Mouse (Mus musculus) thymus, postnatal 4 days (tissue): Measurements from ENCODE around the gene Itih3.

ENCODE experiments used
- DNase-seq: peaks from one replicate; pipeline ENCODE4 v3.0.0; 2021

Gene Itih3

DNA sequence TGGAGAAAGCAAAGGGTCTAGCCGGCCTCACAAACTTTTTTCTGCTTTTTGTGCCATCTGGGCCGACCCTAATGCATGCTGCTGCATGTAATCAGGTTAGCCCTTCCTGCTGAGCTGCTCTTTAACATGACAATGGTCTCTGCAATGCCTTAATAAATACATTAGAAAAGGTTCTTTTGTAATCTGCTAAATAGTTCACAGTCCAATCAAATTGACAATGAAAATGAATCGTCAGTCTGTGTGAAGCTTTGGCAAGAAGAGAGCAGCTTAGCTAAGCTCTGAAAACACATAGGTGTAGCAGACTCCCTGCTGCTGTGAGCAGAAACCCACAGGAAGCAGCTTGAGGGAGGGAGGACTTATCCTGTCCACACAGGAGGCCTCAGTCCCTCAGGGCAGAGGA lies 23.6 kb downstream of the Itih3 start:
- no peak for DNase-seq

DNA sequence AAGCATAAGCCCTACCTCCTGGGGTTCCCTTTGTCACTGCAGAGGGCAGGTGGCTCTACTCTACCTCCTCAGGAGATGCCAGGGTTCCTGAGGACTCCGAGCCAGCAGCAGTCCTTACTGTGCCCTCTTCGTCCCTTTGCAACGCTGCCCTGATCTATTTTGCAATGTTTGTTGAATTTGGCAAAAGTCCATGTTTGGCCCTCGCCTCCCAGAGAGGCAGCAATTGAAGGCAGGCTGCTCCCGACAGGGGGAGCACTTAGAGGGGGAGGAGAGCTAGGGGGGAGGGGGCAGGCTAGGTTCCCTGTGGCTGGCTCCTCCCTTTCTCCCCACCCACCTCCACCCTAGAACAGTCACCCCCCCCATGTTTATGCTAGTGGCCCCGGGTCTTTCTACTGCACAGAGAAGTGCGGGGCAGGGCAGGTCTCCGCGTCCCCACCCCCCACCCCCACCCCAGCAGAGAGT lies 35.3 kb downstream of the Itih3 start:
- peak; percentile 45 for DNase-seq

DNA sequence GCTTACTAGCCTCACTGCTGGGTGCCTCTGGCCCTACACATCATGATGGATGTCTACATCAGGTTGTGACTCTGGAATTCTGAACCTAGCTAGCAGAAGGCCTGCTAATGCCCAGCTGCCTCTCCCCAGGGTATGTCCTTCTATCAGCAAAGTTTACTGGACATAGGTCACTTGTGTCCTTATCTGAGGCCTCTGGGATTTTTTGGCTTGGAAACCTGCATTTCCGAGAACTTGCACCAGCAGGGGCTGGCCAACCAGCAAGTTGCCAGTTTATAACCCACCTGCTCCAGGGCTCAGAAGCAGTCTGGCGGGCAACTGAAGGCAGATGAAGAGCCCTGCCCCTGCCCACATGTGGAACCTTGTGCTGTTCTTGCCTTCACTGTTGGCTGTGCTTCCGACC lies 37.4 kb downstream of the Itih3 start, which contains the start of gene Itih4:
Itih4 (plus strand) TSS at position 273 of the 400 bp plus-strand sequence.
- no peak for DNase-seq

DNA sequence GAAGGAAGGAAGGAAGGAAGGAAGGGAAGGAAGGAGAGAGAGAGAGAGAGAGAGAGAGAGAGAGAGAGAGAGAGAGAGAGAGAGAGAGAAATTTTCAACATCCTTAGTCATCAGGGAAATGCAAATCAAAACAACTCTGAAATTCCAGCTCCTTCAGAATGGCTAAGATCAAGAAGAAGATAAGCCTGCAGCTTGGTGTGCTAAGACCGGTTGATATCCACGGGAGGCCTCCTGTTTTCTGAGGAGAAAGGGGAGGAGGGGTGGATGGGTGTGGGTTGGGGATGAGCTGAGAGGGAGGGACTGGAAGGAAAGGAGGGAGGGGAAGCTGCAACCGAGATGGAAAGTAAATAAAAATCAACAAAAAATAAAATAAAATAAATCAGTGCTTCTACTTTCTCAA lies 38.3 kb downstream of the Itih3 start:
- no peak for DNase-seq

DNA sequence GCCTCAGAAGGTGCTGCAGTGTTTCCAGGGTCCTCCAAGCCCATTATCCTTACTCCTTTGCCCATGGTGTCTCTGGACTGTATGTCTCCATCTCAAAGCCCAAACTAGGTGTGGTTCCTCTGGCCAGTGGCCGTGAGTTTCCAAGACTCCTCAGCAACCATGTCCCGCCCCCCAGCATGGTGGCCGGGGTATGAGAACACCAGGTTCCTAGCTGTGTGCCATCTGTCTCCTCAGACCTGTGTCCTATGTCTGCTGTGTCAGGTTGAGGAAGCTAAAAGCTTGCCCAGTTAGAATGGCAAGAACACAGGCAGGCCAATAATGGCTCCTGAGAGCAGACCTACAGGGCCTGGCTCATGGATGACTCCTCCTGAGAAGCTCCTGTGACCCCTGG lies 41.8 kb downstream of the Itih3 start:
- no peak for DNase-seq

DNA sequence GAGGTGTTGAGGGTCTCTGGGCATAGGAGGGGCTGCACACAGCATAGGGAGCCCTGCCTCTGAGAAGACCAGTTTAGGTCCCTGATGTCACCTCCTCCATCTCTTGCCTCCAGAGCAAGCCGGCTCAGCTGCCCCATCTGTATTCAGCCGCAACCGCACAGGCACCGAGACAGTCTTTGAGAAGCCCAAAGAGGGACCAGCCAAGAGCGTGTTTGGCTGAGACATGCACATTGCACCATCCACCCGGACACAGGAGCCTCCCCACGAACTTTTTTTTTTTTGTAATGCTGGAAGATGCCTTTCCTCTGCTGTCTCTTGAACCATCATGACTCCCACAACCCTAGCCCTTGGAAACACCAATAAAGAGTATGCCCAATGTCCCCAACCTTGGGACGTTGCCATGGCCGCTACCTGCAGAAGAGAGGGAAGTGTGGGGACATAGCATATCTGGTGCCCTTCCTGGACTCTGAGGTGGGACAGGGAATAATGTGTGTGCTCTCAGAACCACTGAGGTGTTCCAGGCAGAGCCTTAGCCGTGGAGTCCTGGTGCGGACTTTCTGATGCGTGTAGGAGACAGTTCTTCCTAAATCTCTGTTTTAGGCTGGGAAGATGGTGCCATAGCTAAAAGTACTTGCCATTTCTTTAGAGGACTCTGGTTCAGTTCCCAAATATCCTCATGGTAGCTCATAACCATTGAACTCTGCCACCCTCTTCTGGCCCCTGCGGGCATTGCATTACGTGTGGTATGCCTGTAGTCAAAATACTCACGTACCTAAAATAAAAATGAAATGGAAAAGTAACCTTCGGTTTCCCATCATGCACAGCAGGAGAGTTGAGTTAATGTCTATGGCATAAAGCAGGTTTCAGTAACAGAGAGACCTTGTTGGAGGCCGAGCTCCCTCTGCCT lies 42.5 kb downstream of the Itih3 start:
- DNase-seq: peak; percentile 74

DNA sequence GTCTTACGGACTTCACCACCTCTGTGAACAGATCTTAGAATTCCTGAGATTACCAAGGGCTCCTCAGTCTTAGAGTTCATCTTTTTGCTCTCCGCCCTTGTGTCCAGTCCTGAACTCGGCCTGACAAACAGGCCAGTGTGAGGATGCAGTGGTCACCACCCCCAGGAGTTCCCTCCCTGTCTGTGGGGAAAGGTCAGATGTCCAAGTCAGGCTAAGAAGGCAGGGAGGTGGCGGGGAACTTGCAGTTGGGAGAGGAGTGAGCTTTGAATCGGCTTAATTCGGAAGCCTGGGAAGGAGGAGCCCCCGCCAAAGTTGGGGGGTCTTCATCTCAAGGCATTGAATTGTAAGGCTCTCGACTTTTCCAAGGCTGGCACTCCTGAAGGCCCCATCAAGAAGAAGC lies 43.3 kb downstream of the Itih3 start:
- DNase-seq: no peak

DNA sequence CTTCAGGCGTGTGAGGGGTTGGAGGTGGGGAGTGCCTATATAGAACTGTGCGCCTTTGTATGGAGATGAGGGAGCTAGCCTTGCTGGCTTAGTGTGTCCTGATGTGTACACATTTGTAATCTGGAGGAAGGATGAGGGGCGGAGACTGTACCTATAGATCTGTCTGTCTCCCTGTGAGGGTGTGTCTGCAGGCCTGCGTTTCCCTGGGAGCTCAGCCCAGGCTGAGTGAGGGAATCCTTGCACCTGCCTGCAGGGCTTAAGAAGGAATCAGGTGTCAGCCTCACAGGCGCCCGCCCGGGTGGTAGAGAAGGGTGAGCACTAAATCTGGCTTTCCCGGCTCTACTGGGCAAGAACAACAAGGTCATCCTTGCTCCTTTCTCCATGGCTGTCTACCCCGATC lies 43.8 kb downstream of the Itih3 start:
- DNase-seq: no peak

DNA sequence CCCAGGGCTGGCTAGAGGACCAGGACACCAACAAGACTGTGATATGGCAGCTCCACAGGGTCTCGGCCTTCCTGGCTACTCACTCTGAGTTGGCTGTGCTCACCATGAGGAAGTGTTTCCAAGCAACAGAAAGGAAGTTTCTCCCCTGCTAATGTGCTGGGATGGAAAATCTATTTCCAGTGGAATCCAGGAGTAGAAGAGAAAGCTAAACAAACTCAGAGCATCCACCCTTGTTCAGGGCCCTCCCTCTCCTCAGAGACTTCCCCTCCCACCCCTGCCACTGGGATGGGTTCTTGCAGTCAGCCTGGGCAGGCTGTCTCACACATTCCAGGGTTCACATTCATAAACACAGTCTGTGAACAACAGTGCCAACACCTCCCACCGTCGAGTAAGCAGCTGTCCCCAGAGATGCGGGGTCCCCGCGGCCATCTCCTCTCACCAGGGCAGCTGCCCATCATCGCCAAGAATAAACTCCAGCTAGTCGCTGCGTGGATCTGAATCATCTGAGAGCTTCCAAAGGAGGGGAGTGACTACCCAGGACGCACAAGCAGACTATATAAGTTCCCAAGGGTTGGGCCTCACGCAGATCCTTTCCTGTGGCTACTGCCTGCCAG lies 44.5 kb downstream of the Itih3 start, which contains the start of gene Mustn1:
Mustn1 (plus strand) TSS at position 243 of the 614 bp plus-strand sequence.
- DNase-seq: no peak

DNA sequence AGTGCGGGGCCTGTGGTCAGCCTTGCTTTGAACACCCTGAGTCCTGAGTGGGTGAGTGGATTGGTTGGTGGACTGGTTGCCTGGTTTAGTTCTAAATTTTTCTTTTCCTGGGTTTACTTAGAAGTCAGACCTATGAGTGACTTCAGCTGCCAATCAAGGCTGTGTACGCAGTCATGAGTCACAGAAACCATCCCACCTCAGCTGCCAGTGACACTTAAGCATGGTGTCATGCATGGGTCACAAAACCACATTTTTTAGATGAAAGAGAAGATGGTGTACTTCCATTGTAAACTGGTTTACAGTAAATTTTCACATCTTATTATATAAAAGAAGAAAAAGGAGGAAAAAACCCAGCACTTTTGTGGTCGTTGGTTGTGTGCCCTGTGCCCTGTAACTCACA lies 45.7 kb downstream of the Itih3 start:
- DNase-seq: no peak

DNA sequence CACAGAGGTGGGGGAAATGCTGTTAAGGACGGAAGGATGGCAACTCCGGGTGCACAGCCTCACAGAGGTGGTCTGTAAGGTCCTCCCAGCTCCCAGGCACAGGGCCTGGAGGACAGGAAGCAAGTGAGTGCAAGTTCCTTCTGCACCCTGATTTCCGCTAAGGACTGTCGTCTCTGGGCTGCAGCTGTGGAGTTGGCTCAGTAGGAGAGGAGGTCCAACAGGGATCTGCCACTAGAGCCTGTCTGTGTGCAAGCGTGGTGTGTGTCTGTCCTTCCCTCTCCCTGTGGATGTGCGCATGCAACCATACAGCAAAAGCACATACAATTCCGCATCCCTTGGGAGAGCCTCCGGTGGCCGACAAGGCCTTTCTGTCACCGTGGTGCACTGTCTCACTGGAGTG lies 47.1 kb downstream of the Itih3 start:
- no peak for DNase-seq

DNA sequence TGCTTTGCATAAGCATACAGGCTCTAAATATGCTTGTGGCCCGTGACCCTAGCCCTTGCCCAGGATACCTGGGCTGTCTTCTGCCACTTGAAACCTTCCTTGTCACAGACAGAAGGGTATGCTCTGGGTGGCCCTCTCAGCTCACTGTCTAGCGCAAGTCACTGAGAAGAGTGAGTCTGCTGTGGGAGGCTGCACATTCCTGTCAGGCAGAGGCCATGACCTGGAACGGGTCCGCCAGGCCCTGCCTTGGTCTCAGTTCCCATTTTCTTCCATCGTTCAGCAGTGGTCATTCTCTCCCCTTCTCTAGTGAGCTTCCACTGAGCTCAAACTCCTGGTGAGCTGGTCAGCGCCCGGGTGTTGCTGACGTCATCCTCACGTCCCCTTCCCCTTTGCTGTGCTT lies 47.6 kb downstream of the Itih3 start:
- DNase-seq: no peak

DNA sequence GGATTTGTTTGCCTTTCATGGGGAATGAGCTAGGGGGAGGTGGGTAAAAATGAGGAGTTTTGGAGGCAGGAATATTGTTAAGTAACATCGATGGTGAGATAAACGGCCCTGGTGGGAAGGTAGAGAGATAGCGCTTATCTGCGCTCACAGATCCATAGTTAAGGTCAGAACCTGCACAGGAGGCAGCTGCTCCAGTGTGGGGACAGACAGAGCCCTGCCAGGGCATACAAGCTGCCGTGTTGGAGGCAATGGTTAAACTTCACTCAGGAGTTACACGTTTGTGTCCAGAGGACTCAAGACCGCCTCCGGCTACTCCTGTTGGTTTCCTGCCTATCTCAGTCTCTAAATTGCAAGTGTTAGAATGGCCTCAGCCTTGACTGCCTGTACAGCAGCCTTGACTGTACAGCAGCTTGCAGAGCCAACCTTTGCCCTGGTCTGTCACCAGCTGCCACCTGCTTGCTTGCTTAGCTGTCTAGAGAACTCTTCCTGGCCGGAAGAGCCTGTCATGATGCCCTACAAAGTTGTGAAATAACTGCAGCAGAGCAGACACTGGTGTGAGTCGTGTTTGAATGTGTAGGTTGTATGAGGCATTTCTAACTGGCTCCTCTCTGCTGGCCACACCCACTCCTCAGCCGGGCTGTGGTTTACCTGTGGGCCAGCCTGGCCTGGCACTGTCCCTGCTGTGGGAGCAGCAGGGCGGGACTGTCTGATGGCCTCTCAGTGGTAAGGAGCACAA lies 48.3 kb downstream of the Itih3 start:
- no peak for DNase-seq

DNA sequence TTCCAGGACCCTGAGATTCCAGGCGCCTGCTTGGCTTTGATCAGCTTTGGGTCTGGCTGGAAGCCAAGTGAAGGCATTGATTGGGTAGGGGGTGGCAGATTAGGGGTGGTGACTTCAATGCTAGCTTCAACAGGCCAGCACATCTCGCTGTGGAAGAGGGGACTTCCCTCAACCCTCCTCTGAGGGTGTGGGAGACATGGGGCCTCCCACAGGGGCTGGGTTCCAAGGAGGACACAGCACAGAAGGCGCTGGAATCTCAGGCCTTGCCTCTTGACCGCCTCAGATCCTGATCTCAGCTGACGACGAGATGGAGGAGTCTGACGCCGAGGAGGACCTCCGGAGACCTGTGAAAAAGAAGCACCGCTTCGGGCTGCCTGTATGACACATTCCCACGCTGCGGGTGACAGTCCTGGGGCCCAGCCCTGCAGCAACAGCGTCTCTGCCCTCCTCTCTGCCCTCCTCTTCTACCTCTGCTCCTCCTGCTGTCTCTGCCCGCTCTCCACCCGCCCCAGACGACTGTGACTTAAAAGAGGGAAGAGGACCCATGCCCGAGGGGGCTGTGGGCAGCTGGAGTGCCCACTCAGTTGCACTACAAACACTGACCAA lies 49.4 kb downstream of the Itih3 start:
- DNase-seq: no peak

DNA sequence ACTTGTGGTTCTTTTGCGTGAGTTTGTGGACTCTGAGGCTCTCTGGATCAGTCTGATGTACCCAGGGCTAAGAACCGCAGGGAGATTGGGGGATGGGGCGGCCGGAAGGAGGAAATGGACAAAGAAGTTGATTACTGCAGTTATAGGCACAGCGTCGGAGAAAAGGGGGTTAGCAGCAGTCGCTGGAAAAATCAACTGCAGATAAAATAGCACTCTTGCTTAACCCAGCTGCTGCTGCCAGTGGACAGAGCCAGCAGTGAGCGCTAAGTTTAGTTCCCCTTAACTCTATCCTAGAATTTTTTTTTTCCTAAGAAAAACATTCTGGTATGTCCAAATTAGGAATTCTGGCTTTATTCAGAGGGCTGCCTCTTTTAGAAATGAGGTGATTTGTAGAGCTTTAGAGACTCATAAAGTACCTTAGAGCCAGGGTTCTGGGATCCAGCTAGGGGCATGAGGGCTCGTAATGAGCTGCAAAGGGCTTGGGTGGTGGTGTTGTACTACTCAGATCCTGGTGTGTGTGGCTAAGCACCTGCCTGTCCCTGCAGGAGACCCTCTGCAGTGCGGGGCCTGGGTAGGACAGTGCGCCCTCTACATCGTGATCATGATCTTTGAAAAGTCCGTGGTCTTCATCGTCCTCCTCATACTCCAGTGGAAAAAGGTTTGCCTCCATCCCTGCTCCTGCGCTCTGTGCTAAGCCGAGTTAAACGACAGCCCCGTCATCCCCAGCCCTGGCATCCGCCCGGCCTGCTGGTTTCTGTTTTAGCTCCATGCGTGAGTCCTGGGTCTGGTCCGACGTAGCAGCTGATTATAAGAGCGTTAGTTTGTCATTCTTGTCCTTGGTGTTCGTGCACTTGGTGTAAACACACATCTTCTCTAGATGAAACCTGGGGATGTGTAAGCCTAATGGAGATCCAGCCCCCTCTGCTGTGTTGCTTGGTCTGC lies 53.1 kb downstream of the Itih3 start:
- DNase-seq: no peak

DNA sequence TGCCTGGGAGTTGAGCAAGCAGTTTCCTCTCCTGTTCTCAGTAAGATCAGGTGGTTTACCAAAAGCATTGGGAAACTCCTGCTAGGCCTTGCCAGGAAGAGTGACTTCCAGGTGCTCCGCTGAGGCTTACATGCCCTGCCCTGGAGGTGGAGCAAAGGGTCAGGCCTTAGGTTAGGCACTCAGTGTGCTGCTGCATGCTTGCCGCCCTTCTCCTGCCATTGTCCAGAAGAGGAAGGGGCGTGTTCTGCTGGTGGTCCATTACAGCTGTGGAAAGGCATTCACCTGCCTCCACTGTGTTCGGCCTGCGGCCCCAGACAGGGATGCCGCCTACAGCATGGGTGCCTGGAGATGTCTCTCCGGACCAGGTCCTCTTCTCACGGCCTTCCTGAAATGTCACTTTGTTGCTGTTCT lies 54.2 kb downstream of the Itih3 start:
- DNase-seq: no peak

DNA sequence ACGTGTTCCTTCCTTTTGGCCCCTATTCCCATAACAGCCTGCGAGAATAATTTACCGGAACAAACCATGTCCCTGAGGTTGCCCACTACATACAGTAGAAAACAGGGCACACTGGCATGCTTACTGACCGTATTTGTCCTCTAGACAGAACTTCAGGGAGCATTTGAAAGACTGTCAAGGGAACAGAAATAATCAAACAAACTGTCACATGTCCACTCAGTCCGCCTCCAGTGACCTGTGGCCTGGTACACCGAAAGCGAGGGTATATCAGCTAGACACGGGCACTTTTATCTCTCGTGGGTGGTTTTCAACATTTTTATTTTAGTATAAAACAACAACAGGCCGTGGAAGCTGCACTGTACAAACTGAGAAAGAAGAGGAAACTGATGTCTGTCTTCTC lies 54.7 kb downstream of the Itih3 start:
- DNase-seq: no peak

DNA sequence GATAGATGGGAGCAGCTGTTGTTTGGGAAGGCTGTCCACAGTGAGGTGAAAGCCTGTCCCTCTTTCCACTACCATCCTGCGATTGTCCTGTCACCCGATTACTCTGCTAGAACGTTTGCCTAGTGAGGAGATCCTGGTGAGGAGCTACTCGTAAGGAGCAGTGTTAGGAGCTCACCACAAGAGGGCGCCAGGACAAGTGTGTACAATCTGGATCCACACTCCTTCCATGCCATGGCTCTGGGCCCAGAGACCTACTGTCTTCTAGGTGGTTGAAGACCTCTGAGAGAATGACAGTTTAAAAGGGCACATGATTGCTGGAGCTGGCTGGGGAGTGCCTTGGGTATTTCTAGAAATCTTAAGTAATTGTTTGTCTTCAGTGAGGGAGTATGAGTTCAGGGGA lies 56.5 kb downstream of the Itih3 start:
- DNase-seq: peak; percentile 83

DNA sequence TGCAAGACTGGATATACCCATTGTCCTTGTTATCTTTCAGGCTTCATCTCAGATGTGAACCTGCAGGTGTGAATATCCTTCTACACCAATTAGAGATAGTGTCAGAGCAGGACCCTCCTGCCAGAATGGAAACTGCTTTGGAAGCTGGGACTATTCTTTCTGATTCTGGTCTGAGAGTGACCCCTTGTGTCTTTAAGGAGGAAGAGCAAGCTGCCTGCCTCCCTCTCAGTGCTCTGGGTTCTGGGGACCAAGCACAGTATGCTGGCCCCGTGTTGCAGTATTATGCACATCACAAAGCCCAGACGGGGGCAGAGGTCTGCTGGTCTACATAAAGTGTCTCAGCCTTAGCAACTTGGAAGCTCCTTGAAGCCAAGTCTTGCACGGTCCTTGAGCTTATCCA lies 58.2 kb downstream of the Itih3 start:
- DNase-seq: no peak

DNA sequence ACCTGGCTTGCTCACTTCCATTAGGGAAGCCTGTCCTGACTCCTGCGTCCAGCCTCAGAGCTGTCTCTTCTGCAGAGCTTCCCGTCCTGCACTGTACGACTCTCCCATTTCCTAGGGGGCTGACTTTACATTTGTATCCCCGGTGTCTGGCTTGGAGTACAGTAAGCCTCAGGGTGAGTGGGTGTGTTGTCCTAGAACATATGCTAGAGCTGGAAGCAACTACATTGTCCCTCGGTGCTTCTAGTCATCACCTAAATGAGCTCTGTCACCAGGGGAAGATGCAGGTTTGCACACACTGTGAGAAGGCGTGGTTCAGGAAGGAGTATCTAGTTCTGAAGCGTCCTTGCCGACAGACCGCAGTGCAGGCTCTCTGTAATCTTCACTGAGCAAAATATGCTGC lies 61.2 kb downstream of the Itih3 start:
- no peak for DNase-seq

DNA sequence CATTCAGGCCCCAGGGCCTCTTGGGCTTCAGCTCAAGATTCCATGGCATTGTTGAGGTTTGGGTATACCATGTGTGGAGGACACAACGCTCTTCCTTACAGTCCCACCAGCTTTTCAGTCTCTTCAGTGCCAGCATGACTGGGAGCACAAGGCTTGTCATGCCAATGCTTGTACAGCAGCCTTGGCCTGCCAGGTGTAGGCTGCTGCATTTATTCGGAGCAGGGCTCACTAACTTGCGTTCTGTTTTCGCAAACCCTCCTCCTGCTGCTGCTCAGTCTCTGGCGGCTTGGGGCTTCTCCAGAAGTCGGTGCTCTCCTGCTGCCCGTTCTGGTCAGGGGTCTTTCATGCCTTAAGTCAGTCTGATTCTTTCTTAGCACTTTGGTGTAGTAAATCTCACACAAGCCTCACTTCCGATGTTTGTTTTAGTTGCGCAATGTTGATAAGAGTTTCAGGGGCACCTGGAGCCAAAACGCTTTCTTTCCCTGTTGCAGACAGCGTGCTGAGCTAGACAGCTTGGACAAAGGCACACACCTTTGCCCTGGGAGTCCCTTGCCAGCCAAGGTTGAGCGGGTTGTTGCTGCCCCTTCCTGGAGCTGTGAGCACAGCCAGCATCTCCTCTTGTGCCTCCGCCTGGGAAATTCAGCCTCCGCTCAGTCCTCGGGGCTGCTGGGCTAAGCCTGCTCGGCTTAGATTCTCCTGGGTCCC lies 62.0 kb downstream of the Itih3 start:
- DNase-seq: no peak
